Comparison of ENCODE assay signal across 8 mouse cellular contexts in genomic region chr15:99074600-99075333, GRCm38 (mm10). TPM values are rescaled to one million over a fixed set of nuclear protein-coding genes. Genes with fewer than 3 reads are reported as not detected.
DNase-seq lines count a peak whose midpoint lies in the region; ATAC-seq and TF ChIP-seq lines count a peak whose summit lies in the region.

No protein-coding gene starts in this region.

- no peaks in the 10 kb centered on the region for H3K27me3 ChIP-seq in forebrain, embryonic 10.5 days (ENCODE audit: poor library complexity, severe bottlenecking)
- H3K27me3 ChIP-seq in heart, embryonic 15.5 days, result no peaks in the 10 kb centered on the region
- H3K27me3 ChIP-seq in liver, embryonic 14.5 days (ENCODE audit: control insufficient read depth, insufficient read depth, low read length), result no peaks in the 10 kb centered on the region
- no peaks in the 10 kb centered on the region for H3K27me3 ChIP-seq in neural tube, embryonic 11.5 days (ENCODE audit: control insufficient read depth, insufficient read depth, low read length)
- H3K27me3 ChIP-seq in stomach, postnatal 0 days (ENCODE audit: control insufficient read depth, insufficient read depth, low read length), result no peaks in the 10 kb centered on the region

- peak overlapping the region; percentile 80 for H3K4me3 ChIP-seq in forebrain, embryonic 10.5 days
- H3K4me3 ChIP-seq in heart, embryonic 15.5 days, result peak overlapping the region; percentile 60
- peak overlapping the region; percentile 72 to 88 for H3K4me3 ChIP-seq in liver, embryonic 14.5 days (ENCODE audit: insufficient read depth in 1 of 2, low read depth in 2 of 2, low read length in 2 of 2)
- H3K4me3 ChIP-seq in neural tube, embryonic 11.5 days (ENCODE audit: low read depth, low read length), result peak overlapping the region; percentile 64
- peak overlapping the region; percentile 50 for H3K4me3 ChIP-seq in stomach, postnatal 0 days (ENCODE audit: low read depth, low read length)

- H3K4me1 ChIP-seq in forebrain, embryonic 10.5 days, result peaks cover 42% of the 10 kb centered on the region
- H3K4me1 ChIP-seq in heart, embryonic 15.5 days (replicated peaks), result peaks cover 22% of the 10 kb centered on the region
- H3K4me1 ChIP-seq in liver, embryonic 14.5 days (replicated peaks; ENCODE audit: control insufficient read depth in 2 of 2, insufficient read depth in 2 of 2, low read length in 1 of 2), result peaks cover 10% of the 10 kb centered on the region in 2 experiments; a peak in 3 of 4 replicates
- peaks cover 11% of the 10 kb centered on the region for H3K4me1 ChIP-seq in neural tube, embryonic 11.5 days (ENCODE audit: control insufficient read depth, insufficient read depth, low read length)
- H3K4me1 ChIP-seq in stomach, postnatal 0 days (replicated peaks; ENCODE audit: control insufficient read depth, insufficient read depth), result peaks cover 4% of the 10 kb centered on the region; the same call in 1 of the 2 replicates

- peak overlapping the region; percentile 95 for H3K27ac ChIP-seq in forebrain, embryonic 10.5 days
- H3K27ac ChIP-seq in heart, embryonic 15.5 days, result peak overlapping the region; percentile 93
- H3K27ac ChIP-seq in liver, embryonic 14.5 days, result peak overlapping the region; percentile 86
- H3K27ac ChIP-seq in neural tube, embryonic 11.5 days (ENCODE audit: low read depth, low read length), result peak overlapping the region; percentile 97
- peak overlapping the region; percentile 95 for H3K27ac ChIP-seq in stomach, postnatal 0 days (replicated peaks)

- H3K4me2 ChIP-seq in heart, embryonic 15.5 days, result peak overlapping the region; percentile 75
- peak overlapping the region; percentile 99 for H3K4me2 ChIP-seq in liver, embryonic 14.5 days (ENCODE audit: low read depth)
- H3K4me2 ChIP-seq in neural tube, embryonic 11.5 days (ENCODE audit: low read depth), result peak overlapping the region; percentile 79
- H3K4me2 ChIP-seq in stomach, postnatal 0 days (replicated peaks; ENCODE audit: low read depth), result peak overlapping the region; percentile 85

- TF ChIP-seq CTCF in liver, embryonic 14.5 days (IDR thresholded peaks at IDR 0.05; ENCODE audit: low read depth), result no peak
- TF ChIP-seq CTCF in stomach, postnatal 0 days (IDR thresholded peaks at IDR 0.05; ENCODE audit: low read depth), result no peak

- under 1% methylated on average over 44 of the region's 44 CpGs for WGBS in forebrain, embryonic 10.5 days
- under 1% methylated on average over 44 of the region's 44 CpGs for WGBS in heart, embryonic 15.5 days
- WGBS in liver, embryonic 14.5 days (ENCODE audit: insufficient replicate concordance), result under 1% methylated on average over 44 of the region's 44 CpGs
- WGBS in neural tube, embryonic 11.5 days, result under 1% methylated on average over 44 of the region's 44 CpGs
- under 1% methylated on average over 44 of the region's 44 CpGs for WGBS in stomach, postnatal 0 days

- peak; percentile 4; the same call in 1 of the 2 replicates for TF ChIP-seq EP300 in liver, embryonic 14.5 days (IDR thresholded peaks at IDR 0.05; ENCODE audit: low read depth)
- TF ChIP-seq EP300 in stomach, postnatal 0 days (optimal IDR thresholded peaks at IDR 0.05), result peak; percentile 96

- peak; percentile 99 for ATAC-seq in CD4-positive, CD25-positive, alpha-beta regulatory T cell, adult 4 months
- peak; percentile 96 for ATAC-seq in heart, embryonic 15.5 days (replicated peaks; ENCODE audit: insufficient number of reproducible peaks, insufficient read depth, low FRiP score, low read depth)
- peak; percentile 93 for ATAC-seq in liver, embryonic 14.5 days (ENCODE audit: insufficient read depth)
- ATAC-seq in neural tube, embryonic 11.5 days (ENCODE audit: insufficient read depth, low FRiP score, low TSS enrichment), result peak; percentile 95
- ATAC-seq in stomach, postnatal 0 days (ENCODE audit: low FRiP score, low TSS enrichment), result peak; percentile 97

- H3K9me3 ChIP-seq in forebrain, embryonic 10.5 days, result no peaks in the 10 kb centered on the region
- H3K9me3 ChIP-seq in heart, embryonic 15.5 days (replicated peaks), result no peaks in the 10 kb centered on the region
- H3K9me3 ChIP-seq in liver, embryonic 14.5 days (ENCODE audit: control insufficient read depth, low read length), result no peaks in the 10 kb centered on the region
- H3K9me3 ChIP-seq in neural tube, embryonic 11.5 days (ENCODE audit: control insufficient read depth, low read length), result no peaks in the 10 kb centered on the region
- no peaks in the 10 kb centered on the region for H3K9me3 ChIP-seq in stomach, postnatal 0 days (ENCODE audit: control insufficient read depth, low read length)

- H3K36me3 ChIP-seq in forebrain, embryonic 10.5 days (replicated peaks), result peaks cover 35% of the 10 kb centered on the region
- peaks cover 7% of the 10 kb centered on the region; the same call in 1 of the 2 replicates for H3K36me3 ChIP-seq in heart, embryonic 15.5 days
- H3K36me3 ChIP-seq in liver, embryonic 14.5 days (replicated peaks; ENCODE audit: control insufficient read depth, insufficient read depth, low read depth), result peaks cover 17% of the 10 kb centered on the region
- no peaks in the 10 kb centered on the region for H3K36me3 ChIP-seq in neural tube, embryonic 11.5 days (ENCODE audit: control insufficient read depth, insufficient read depth, low read length)
- H3K36me3 ChIP-seq in stomach, postnatal 0 days (ENCODE audit: control insufficient read depth, insufficient read depth, low read length), result no peaks in the 10 kb centered on the region

- peak; percentile 93 for DNase-seq in c-Kit-positive CD71-negative TER-119-negative erythroid progenitor cells, embryonic 14.5 days (ENCODE audit: low read depth)
- DNase-seq in forebrain, embryonic 10.5 days (ENCODE audit: extremely low spot score, low spot score), result peak; percentile 99
- peak; percentile 99 for DNase-seq in kidney, postnatal 25 days
- DNase-seq in liver, embryonic 14.5 days (ENCODE audit: low read depth in 3 of 3, low spot score in 3 of 3), result peak; percentile 93 to 95 (median 93)
- DNase-seq in neural tube, embryonic 11.5 days (ENCODE audit: low spot score), result peak; percentile 97
- DNase-seq in stomach, postnatal 0 days (ENCODE audit: low spot score), result peak; percentile 97

- H3K9ac ChIP-seq in heart, embryonic 15.5 days, result peak overlapping the region; percentile 57
- peak overlapping the region; percentile 87 for H3K9ac ChIP-seq in liver, embryonic 14.5 days (replicated peaks)
- H3K9ac ChIP-seq in neural tube, embryonic 11.5 days (ENCODE audit: low read length), result peak overlapping the region; percentile 68
- H3K9ac ChIP-seq in stomach, postnatal 0 days (ENCODE audit: low read length), result peak overlapping the region; percentile 68

RNA-seq across cellular contexts. Expression of gene Troap, which starts 0.4 kb away (rescaled TPM):
- polyA plus RNA-seq in CD4-positive, CD25-positive, alpha-beta regulatory T cell, adult 4 months (2017; shearing (Covaris generic)), result 1 to 10 TPM in 1 of 2 experiments, under 1 TPM in 1; 0.59 to 1.3 TPM
- polyA plus RNA-seq in forebrain, embryonic 10.5 days (2016; fragmentation: Nextera tagmentation; extraction: Ambion mirVana), result 51.1 and 53.1 TPM in 2 replicates
- polyA plus RNA-seq in heart, embryonic 15.5 days (2015; fragmentation: Nextera tagmentation; extraction: Ambion mirVana), result 26.8 and 27.9 TPM in 2 replicates
- polyA plus RNA-seq in liver, embryonic 14.5 days (2012; rRNA removed), result 14.3 and 15.7 TPM in 2 replicates
- polyA plus RNA-seq in liver, embryonic 14.5 days (2014; fragmentation: Nextera tagmentation; extraction: Ambion mirVana), result 11.1 and 12.1 TPM in 2 replicates
- polyA plus RNA-seq in neural tube, embryonic 11.5 days (2014; fragmentation: Nextera tagmentation; extraction: Ambion mirVana), result 23.3 and 25.9 TPM in 2 replicates
- polyA plus RNA-seq in stomach, postnatal 0 days (2015; fragmentation: Nextera tagmentation; extraction: Ambion mirVana), result 5.1 and 7.1 TPM in 2 replicates

RNA-seq across cellular contexts. Expression of gene C1ql4, which starts 12.8 kb away (rescaled TPM):
- not detected for polyA plus RNA-seq in CD4-positive, CD25-positive, alpha-beta regulatory T cell, adult 4 months (2017; shearing (Covaris generic))
- polyA plus RNA-seq in forebrain, embryonic 10.5 days (2016; fragmentation: Nextera tagmentation; extraction: Ambion mirVana), result 0.12 TPM in 1 of 2 replicates, not detected in the other
- polyA plus RNA-seq in heart, embryonic 15.5 days (2015; fragmentation: Nextera tagmentation; extraction: Ambion mirVana), result 0.15 and 0.26 TPM in 2 replicates
- not detected in 2 replicates for polyA plus RNA-seq in liver, embryonic 14.5 days (2012; rRNA removed)
- polyA plus RNA-seq in liver, embryonic 14.5 days (2014; fragmentation: Nextera tagmentation; extraction: Ambion mirVana), result not detected in 2 replicates
- 3.0 and 3.2 TPM in 2 replicates for polyA plus RNA-seq in neural tube, embryonic 11.5 days (2014; fragmentation: Nextera tagmentation; extraction: Ambion mirVana)
- not detected in 2 replicates for polyA plus RNA-seq in stomach, postnatal 0 days (2015; fragmentation: Nextera tagmentation; extraction: Ambion mirVana)

RNA-seq across cellular contexts. Expression of gene Dnajc22, which starts 18.2 kb away (rescaled TPM):
- not detected for polyA plus RNA-seq in CD4-positive, CD25-positive, alpha-beta regulatory T cell, adult 4 months (2017; shearing (Covaris generic))
- 1.0 and 1.2 TPM in 2 replicates for polyA plus RNA-seq in forebrain, embryonic 10.5 days (2016; fragmentation: Nextera tagmentation; extraction: Ambion mirVana)
- 0.55 and 1.0 TPM in 2 replicates for polyA plus RNA-seq in heart, embryonic 15.5 days (2015; fragmentation: Nextera tagmentation; extraction: Ambion mirVana)
- polyA plus RNA-seq in liver, embryonic 14.5 days (2012; rRNA removed), result 11.4 and 12.1 TPM in 2 replicates
- polyA plus RNA-seq in liver, embryonic 14.5 days (2014; fragmentation: Nextera tagmentation; extraction: Ambion mirVana), result 10.9 and 11.6 TPM in 2 replicates
- polyA plus RNA-seq in neural tube, embryonic 11.5 days (2014; fragmentation: Nextera tagmentation; extraction: Ambion mirVana), result 0.19 and 0.41 TPM in 2 replicates
- 13.5 and 14.4 TPM in 2 replicates for polyA plus RNA-seq in stomach, postnatal 0 days (2015; fragmentation: Nextera tagmentation; extraction: Ambion mirVana)

RNA-seq across cellular contexts. Expression of gene Prph, which starts 19.8 kb away (rescaled TPM):
- polyA plus RNA-seq in CD4-positive, CD25-positive, alpha-beta regulatory T cell, adult 4 months (2017; shearing (Covaris generic)), result not detected
- 0.20 and 0.33 TPM in 2 replicates for polyA plus RNA-seq in forebrain, embryonic 10.5 days (2016; fragmentation: Nextera tagmentation; extraction: Ambion mirVana)
- 1.1 and 12.9 TPM in 2 replicates for polyA plus RNA-seq in heart, embryonic 15.5 days (2015; fragmentation: Nextera tagmentation; extraction: Ambion mirVana)
- polyA plus RNA-seq in liver, embryonic 14.5 days (2012; rRNA removed), result 1.1 and 1.2 TPM in 2 replicates
- 0.32 and 0.53 TPM in 2 replicates for polyA plus RNA-seq in liver, embryonic 14.5 days (2014; fragmentation: Nextera tagmentation; extraction: Ambion mirVana)
- 38.7 and 54.0 TPM in 2 replicates for polyA plus RNA-seq in neural tube, embryonic 11.5 days (2014; fragmentation: Nextera tagmentation; extraction: Ambion mirVana)
- polyA plus RNA-seq in stomach, postnatal 0 days (2015; fragmentation: Nextera tagmentation; extraction: Ambion mirVana), result 25.7 and 28.6 TPM in 2 replicates

RNA-seq across cellular contexts. Expression of gene Tuba1c, which starts 45.1 kb away (rescaled TPM):
- polyA plus RNA-seq in CD4-positive, CD25-positive, alpha-beta regulatory T cell, adult 4 months (2017; shearing (Covaris generic)), result 100 to 1,000 TPM in 1 of 2 experiments, 10 to 100 TPM in 1; 74.6 to 131 TPM
- polyA plus RNA-seq in forebrain, embryonic 10.5 days (2016; fragmentation: Nextera tagmentation; extraction: Ambion mirVana), result 160 and 171 TPM in 2 replicates
- polyA plus RNA-seq in heart, embryonic 15.5 days (2015; fragmentation: Nextera tagmentation; extraction: Ambion mirVana), result 117 and 139 TPM in 2 replicates
- 273 and 373 TPM in 2 replicates for polyA plus RNA-seq in liver, embryonic 14.5 days (2012; rRNA removed)
- 277 and 278 TPM in 2 replicates for polyA plus RNA-seq in liver, embryonic 14.5 days (2014; fragmentation: Nextera tagmentation; extraction: Ambion mirVana)
- polyA plus RNA-seq in neural tube, embryonic 11.5 days (2014; fragmentation: Nextera tagmentation; extraction: Ambion mirVana), result 109 and 112 TPM in 2 replicates
- polyA plus RNA-seq in stomach, postnatal 0 days (2015; fragmentation: Nextera tagmentation; extraction: Ambion mirVana), result 145 and 159 TPM in 2 replicates

Comparison
In these comparisons a context has a peak if more than half of its experiments do, and no peak if none do; other contexts are left out.
1. Peak in every context shown above with its lines: DNase-seq, ATAC-seq, H3K4me3 ChIP-seq and H3K27ac ChIP-seq.